Mouse (Mus musculus) kidney, adult 2 months (tissue): Measurements from ENCODE around the gene Zfp790. TPM values are rescaled to one million over a fixed set of nuclear protein-coding genes. Genes with fewer than 3 reads are reported as not detected.
"Not testable (repeated sequence)": the region's sequence is repeated elsewhere in the genome, so short reads cannot be mapped to it uniquely, and the experiment has no call there.

ENCODE experiments used
- DNase-seq: peaks from one replicate; pipeline ENCODE4 v3.0.0; 2021
- H3K27ac ChIP-seq: fragments of 200-500 bp; 2 replicates; pipeline ENCODE4 v1.5.1; 2012; ENCODE audit warnings: low read depth, low read length, control low read depth, inconsistent platforms; ENCODE audit not compliant: insufficient read depth
- H3K27me3 ChIP-seq: fragments of 200-500 bp; replicated peaks from 2 replicates; pipeline ENCODE4 v1.6.1; 2012; ENCODE audit warnings: mild to moderate bottlenecking, moderate library complexity, low read length, inconsistent platforms; ENCODE audit not compliant: control insufficient read depth, insufficient read depth
- H3K36me3 ChIP-seq: fragments of 200-500 bp; 2 replicates; pipeline ENCODE4 v1.6.1; 2012; ENCODE audit warnings: mild to moderate bottlenecking, moderate library complexity, low read length, inconsistent platforms; ENCODE audit not compliant: control insufficient read depth, insufficient read depth
- H3K4me1 ChIP-seq: fragments of 200-500 bp; 2 replicates; pipeline ENCODE4 v1.6.1; 2011; ENCODE audit warnings: low read length; ENCODE audit not compliant: control insufficient read depth, insufficient read depth
- H3K4me3 ChIP-seq: fragments of 200-500 bp; 2 replicates; pipeline ENCODE4 v1.5.1; 2011; ENCODE audit warnings: mild to moderate bottlenecking, low read depth, low read length, control low read depth; ENCODE audit not compliant: insufficient read depth
- CTCF ChIP-seq: fragments of 200-500 bp; conservative IDR thresholded peaks from 2 replicates; pipeline ENCODE4 v1.5.1; 2011; ENCODE audit warnings: low read depth, mild to moderate bottlenecking, control low read depth, low read length, moderate library complexity, mixed read lengths; ENCODE audit not compliant: insufficient read depth, insufficient read length
- POLR2A ChIP-seq: fragments of 200-500 bp; IDR thresholded peaks from one replicate; pipeline ENCODE4 v1.6.1; 2011; ENCODE audit warnings: low read depth, low read length, control low read depth
- WGBS: fragments of 180-500 bp; shearing (Covaris S2); methylation state at CpG from one replicate; pipeline ENCODE4 v1.1.7; 2018; 5-methylcytosine and 5-hydroxymethylcytosine counted together
- polyA plus RNA-seq: library from polyadenylated mRNA; depleted of rRNA; stranded (reverse); fragments of >200 nt; gene quantifications from 2 replicates; pipeline ENCODE4 v1.2.3, GENCODE M21; 2012; rRNA removed

Gene Zfp790
- polyA plus RNA-seq, 1 experiment: 3.3 TPM

- no peak for DNase-seq
- 96% methylated on average over 10 of the region's 10 CpGs for WGBS
- Histone ChIP-seq H3K4me3 (no peak overlapping the region), H3K27ac (no peak overlapping the region), H3K36me3 (peaks cover 19% of the 10 kb centered on the region), H3K27me3 (no peaks in the 10 kb centered on the region), H3K4me1 (no peaks in the 10 kb centered on the region)
- no peak for TF ChIP-seq POLR2A
- no peak for TF ChIP-seq CTCF
Measured at GRCm38 (mm10) chr7:29874256-29874655, 58.3 kb downstream of the Zfp790 start.

GRCm38 (mm10) chr7:29877561-29877960 is 61.6 kb downstream of the Zfp790 start:
- not testable (repeated sequence) for H3K27me3 ChIP-seq, DNase-seq, H3K4me1 ChIP-seq, H3K27ac ChIP-seq, H3K4me3 ChIP-seq
- WGBS: 97% methylated on average over 9 of the region's 9 CpGs
- peaks cover 19% of the 10 kb centered on the region for H3K36me3 ChIP-seq

- H3K4me1 ChIP-seq: no peaks in the 10 kb centered on the region
- no peak overlapping the region for H3K4me3 ChIP-seq
- no peak overlapping the region for H3K27ac ChIP-seq
- H3K27me3 ChIP-seq: no peaks in the 10 kb centered on the region
- no peak for TF ChIP-seq CTCF
- TF ChIP-seq POLR2A: no peak
- WGBS: 43% methylated on average over 7 of the region's 7 CpGs
- DNase-seq: no peak
- H3K36me3 ChIP-seq: peaks cover 7% of the 10 kb centered on the region
Measured at GRCm38 (mm10) chr7:29880056-29880455, 64.1 kb downstream of the Zfp790 start.

Other genes starting within 250 kb of the Zfp790 start
- gene Catsperg2, start 89.1 kb upstream of the Zfp790 start, polyA plus RNA-seq: 0.03 TPM in 1 of 2 replicates, not detected in the other
- 5.5 and 5.7 TPM in 2 replicates for gene Zfp84, start 47.6 kb upstream of the Zfp790 start, polyA plus RNA-seq
- 3.6 and 3.8 TPM in 2 replicates for gene Zfp30, start 32.1 kb upstream of the Zfp790 start, polyA plus RNA-seq
- 0.48 and 0.61 TPM in 2 replicates for gene Zfp940, start 37.6 kb downstream of the Zfp790 start, polyA plus RNA-seq
- 1.7 and 1.8 TPM in 2 replicates for gene Zfp420, start 43.9 kb downstream of the Zfp790 start, polyA plus RNA-seq
- gene Zfp27, start 90.5 kb downstream of the Zfp790 start, polyA plus RNA-seq: 2.1 and 2.4 TPM in 2 replicates
- gene Zfp383, start 92.1 kb downstream of the Zfp790 start, polyA plus RNA-seq: 1.1 and 1.5 TPM in 2 replicates
- 4.7 and 5.0 TPM in 2 replicates for gene Zfp74, start 138.0 kb downstream of the Zfp790 start, polyA plus RNA-seq
- 4.5 and 5.0 TPM in 2 replicates for gene Zfp568, start 167.8 kb downstream of the Zfp790 start, polyA plus RNA-seq
- 1.7 and 1.9 TPM in 2 replicates for gene Zfp14, start 235.3 kb downstream of the Zfp790 start, polyA plus RNA-seq